Mouse (Mus musculus): ENCODE data around the gene Stard5. TPM values are rescaled to one million over a fixed set of nuclear protein-coding genes. Genes with fewer than 3 reads are reported as not detected.

The Stard5 gene
- total RNA-seq, 2 experiments from 2014 or later = 15.7 to 16.3 TPM

DNA sequence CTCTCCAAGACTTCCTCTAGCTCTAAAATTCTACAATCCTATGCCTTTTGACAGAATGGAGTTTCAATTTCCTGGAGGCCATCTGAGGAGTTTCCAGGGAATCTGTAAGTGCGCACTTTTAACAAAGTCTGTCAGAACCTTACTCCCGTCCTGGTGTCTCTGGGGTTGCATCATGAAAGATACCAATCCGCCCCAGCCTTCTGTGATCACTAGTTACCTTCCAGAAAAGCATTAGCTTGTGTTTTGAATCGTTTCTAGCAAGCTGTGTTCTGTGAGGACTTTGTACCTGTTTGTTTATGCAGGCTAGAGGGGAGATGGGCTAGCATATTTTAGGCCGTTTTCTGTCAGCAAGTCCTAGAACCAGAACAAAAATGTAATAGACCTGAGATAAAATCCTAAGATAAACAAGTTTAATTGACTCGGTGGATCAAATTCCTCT lies 942 bp downstream of the Stard5 start:
- DNase-seq (ENCODE audit: low spot score in 2 of 2) = no peak

DNA sequence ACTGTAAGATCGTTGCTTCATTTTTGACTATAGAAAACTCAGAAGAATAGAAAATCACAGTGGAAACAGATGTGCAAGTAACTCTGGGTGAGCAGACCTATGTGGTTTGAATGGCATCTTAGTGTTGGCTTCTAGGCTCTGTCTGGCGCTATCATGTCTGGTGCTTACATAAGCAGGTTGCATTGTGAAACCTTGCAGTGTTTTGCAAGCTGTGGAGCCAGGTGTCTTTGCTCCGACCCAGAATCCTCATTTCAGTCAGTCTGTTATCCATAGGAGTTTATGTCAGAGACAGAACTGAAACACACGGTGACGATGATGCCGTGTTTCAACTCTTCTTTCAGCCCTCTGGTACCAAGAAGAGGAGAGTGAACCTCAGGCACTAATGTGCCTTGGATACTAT lies 2.1 kb downstream of the Stard5 start:
- DNase-seq (ENCODE audit: low spot score in 2 of 2) = peak in 1 of 2 experiments; percentile 48

DNA sequence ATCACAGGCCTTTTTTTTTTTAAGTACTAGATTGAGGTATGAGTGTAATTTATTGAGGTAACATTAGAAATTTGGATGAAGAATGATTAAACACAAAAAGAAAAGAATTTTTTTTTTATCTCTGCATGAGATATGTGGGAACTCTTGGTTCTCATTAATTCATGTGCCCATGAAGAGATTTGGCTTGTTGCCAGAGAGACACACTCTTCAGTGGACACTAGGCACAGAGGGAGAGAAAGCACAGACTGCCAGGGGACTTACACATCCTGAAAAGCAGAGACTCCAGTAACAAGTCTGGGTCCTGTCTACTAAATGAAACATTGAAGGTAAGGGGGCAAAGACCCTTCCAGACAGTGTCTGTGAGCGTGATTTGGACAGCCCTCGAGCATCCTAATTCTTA lies 4.0 kb downstream of the Stard5 start:
- DNase-seq (ENCODE audit: low spot score in 2 of 2) = no peak

DNA sequence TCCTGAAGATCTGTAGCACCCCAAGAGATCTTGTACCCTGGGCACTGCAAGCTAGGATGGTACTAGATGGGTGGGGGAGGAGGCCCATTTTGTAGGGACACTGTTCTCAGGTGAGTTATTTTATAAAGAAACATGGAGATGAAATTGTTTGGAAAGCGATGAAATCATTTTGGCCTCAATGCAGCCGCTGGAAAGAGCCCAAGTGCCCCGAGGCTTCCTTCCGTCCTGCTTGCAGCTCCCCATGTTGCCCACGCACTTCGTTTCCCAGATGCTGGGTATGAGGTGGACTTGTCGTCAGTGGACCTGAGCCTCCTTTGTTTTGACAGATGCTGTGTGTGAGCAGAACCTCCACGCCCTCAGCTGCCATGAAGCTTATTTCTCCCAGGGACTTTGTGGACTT lies 4.7 kb downstream of the Stard5 start:
- DNase-seq (ENCODE audit: low spot score in 2 of 2) = no peak

DNA sequence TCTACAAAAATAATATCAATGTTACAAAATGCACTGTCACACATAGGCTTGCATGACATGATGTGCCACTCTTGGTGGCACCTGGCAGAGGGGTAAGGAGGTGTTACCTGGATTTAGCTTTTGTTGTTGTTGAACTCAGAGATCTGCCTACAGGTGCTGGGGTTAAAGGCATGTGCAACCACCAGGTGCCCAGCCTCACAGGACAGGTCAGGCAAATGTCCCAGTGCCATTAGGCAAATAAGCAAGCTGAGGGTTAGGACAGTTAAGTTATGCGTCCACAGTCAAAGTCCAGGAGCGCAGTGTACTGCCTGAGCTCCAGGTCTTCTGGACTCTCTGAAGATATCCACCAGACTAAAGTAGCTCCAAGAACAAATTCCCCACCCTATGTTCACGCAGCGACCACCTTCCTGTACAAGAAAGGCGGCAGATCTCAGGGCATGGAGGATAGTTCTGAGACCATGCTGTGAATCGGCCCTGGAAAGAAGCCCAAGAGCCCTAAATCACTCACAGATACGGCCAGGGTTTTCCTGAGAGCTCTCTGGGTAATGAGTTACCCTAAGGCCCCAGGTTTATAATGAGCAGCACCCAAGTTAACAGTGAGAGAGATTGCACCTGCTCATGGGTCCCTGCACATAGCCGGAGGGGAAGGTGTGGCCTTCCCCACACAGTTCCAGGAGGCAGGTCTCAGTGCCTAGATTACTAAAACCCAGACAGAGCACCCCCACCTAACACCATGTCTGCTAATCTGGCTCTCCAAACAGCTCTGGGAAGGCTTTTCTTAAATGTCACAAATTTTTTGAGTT lies 6.2 kb downstream of the Stard5 start:
- no peak for DNase-seq (ENCODE audit: low spot score in 2 of 2)

DNA sequence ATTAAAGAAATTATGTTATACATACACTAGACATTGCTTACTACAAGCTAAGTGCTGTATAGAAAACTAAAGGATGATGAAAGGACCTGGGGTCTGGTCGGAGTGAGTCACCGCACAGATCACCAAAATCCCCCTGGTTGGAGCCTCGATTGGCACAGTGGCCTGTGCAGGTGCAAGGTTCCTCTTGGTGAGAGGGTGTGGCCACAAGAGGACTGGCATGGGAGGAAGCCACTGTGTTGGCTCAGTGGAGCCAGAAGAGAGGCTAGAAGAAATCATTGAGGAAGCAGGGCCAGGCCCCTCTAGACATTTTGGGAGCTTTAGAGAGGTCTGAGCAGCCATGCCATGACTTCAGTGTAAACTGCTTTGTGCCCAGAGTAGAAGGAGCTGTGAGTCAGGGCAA lies 7.3 kb downstream of the Stard5 start:
- no peak for DNase-seq (ENCODE audit: low spot score in 2 of 2)

DNA sequence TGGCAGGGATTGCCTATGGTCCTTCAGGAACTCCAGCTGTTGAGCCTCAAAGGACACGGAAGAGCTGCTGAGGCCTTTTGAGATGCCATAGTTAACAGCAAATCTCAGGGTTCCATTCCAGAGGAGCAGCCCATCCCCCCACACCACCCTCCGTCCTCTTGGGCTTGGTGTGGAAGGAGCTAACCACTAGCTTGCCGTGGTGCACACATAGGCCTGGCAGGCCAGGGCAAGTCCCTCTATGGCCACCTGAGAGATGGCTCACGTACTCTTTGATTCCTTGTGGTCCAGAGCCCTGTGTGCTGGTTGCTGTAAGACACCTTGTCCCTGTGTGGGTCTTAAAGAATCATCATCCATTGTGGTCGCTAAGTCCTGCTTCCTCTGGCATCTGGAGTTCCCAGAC lies 8.8 kb downstream of the Stard5 start:
- no peak for DNase-seq (ENCODE audit: low spot score in 2 of 2)

DNA sequence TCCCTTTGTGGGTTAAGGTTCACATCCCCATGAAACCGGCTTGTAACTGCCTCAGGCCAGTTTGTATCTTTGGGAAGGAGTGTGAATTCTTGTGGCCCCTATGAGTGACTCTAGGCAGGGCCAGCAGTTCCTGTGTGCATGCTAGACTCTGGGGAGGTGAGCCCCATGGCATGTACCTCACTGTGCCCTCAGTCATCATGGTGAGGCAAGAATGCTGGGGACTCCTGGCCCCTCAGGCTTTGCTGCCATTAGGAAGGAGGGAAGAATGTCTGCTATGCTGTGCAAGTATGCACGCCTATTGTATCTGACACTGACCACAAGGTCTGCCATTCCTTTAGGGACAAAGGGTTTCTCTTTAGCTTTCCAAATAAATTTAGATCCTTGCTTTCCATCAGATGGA lies 9.4 kb downstream of the Stard5 start:
- no peak for DNase-seq (ENCODE audit: low spot score in 2 of 2)

DNA sequence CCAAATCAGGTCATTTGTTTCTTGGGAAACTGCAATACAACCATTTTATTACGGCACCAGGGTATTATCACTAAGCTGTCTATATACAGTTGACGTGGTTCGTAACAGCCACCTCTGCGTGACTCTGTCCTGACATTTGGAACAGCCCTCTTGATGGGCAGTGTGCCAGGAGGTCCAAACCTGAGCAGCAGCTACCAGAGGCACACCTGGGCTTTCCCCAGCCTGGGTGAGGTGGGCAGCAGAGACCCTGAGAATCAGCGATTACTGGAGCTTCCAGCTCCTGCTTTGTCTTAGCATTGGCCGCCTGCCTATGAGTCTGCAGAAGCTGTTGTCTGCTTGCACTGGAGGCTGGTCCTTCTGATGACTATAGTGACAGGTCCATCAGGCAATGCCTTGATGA lies 11.8 kb downstream of the Stard5 start:
- no peak for DNase-seq (ENCODE audit: low spot score in 2 of 2)

DNA sequence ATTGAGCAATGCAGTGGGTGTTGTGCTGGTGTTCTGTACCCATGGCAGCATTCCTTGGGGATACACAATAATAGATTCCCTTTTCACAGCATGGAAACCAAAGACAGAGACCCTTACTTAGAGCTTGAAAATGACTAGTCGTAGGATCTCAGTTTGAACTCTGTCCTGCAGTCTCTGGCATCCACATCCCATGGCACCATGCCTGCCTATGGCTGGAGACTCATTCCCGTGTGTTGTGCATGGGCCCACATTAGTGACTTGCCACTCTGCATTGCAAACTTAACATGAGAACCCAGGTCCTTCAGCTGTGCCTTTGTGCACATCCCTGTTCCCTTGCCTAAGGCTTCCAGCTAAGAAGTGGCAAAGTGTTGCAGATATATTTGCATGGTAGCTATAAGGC lies 13.0 kb downstream of the Stard5 start:
- DNase-seq (ENCODE audit: low spot score in 2 of 2) = no peak

DNA sequence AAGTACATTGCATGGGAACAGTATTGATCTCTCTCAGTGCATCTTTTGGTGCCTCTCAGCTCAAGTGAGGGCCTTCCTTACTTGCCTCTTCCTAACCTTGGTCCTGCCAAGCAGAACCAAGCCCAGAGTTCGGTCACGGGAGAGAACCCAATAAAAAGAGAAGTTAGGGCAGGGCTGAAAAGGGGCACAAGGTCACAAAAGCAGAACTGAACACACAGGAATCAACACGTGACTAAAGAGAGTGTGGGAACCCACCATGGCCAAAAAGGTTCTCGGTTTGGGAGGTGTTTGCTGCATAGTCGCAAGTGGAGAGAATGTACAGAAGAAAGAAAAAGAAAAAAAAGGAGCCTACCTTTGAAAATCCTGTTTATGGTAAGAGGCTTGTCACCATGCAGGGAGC lies 13.7 kb downstream of the Stard5 start:
- DNase-seq (ENCODE audit: low spot score in 2 of 2) = no peak

DNA sequence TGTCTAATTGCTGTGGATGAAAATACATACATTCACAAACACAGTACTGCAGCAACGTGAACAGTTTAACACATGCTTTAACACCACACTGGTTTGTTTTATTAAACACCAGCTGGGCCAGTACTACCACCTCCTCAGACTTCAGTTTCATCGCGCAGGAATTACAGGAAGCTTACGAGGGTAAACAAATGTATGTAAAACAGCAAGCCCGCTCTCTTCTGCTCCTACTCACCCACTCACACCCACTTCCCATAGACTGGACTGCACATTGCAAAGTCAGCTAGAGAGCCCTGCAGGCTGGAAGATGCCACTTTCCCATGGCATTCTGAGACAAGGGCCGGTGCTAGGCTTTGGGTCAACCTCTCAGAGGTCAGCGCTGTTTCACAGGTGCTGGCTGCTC lies 17.0 kb downstream of the Stard5 start:
- DNase-seq (ENCODE audit: low spot score in 2 of 2) = no peak

DNA sequence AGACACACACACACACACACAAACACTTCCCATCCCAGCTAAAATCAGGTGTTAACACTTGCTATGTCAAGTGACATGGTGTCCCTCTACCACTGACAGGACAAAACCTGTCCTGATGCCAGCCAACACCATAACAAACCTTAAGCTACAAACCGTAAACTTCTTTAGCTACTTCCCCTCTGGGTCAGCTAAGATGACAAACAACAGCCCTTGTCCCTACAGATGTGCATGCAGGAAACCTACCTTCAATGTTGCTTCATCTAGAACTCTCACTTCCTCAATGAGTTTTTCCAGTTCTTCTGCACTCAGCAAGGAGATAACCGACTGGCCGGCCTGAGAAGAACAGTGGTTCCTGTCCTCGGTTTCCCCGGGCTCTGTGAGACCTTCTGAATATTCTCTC lies 18.9 kb downstream of the Stard5 start:
- DNase-seq (ENCODE audit: low spot score in 2 of 2) = no peak

DNA sequence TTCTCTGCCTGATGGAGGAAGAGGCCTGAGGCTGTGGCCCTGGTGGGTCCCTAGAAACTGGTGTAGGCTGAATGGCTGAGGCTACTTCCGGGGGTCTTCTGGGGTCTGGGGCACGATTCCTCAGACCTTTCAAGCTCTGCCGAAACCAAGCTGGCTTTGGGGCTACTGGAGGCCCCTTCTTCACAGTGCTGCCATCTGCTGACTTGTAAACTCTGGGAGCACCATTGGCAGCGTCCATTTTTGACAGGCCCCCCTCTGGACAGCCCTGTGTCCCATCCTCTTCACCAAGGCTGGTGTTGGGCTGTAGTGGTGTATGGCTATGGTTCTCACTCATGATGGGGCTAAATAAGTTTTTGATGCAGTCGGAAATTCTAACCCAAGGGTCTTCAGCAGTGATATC lies 20.7 kb downstream of the Stard5 start:
- DNase-seq (ENCODE audit: low spot score in 2 of 2) = no peak

DNA sequence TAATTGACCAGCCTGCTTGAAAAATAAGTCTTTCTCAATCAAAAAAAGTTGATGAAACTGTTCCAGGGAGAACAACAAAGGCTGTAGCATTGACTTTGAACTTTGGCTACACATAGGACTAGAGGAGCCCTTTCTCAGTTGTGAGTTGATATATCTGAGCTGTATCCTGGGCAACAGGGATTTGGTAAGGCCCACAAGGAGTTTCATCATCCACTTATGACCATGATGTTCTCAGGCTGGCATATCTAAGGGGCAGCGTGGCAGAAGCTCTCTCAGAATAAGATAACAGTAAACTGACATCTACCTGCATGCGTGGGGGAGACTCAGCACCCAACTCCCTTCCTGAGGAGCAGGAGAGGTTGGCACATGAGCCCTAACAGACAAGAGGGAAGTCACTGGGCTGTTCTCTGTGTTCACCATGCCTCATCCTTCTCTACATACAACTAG lies 21.9 kb downstream of the Stard5 start:
- no peak for DNase-seq (ENCODE audit: low spot score in 2 of 2)

DNA sequence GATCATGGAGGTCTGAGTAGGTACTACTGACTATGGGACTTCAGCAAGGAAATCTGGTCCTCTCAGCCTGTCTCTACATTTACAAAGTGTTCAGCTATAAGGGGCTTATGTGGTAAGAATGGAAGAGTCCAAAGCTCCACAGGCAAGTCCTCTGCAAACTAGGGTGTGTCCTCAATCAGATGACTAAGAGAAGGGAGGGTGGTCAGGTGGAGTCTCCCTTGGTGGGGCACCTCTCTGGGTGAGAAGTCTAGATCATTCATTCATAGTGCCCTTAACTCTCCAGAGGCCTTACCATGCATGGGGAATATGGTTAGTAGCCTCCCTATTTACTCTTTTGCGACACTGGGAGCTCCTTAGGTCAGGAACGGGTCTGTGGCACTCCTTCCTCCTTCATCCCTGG lies 22.4 kb downstream of the Stard5 start:
- DNase-seq (ENCODE audit: low spot score in 2 of 2) = no peak

DNA sequence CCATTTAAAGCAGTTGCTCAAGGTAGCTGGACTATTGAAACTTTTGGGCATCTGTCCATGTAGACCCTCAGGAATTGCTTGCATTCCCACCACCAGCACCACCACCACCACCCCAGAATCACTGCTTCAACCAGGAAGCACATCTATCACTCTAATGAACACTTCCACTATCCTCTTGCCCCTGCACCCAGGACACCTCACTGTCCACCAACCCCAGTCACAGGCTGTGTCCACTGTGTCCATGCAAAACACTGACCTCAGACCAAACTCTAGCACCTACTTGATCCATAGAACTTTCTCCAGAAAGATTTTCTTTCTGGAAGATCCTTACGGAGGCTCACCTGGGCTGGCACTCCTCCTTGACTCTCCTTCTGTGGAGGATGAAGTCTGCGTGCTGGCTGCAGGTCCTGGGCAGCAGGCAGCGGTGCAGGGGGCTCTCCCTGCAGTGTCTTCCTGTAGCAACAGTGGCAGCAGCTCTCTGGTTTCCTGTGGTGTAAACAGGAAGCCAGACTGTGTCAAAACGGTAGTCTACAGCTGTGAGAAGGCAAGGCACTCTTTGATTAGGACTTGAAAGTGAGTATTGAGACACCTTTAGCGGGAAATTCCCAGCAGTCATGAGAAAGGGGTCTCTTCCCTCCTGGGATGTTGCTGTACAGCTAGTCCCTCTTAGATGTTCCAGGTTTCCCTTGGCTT lies 23.3 kb downstream of the Stard5 start:
- no peak for DNase-seq (ENCODE audit: low spot score in 2 of 2)

DNA sequence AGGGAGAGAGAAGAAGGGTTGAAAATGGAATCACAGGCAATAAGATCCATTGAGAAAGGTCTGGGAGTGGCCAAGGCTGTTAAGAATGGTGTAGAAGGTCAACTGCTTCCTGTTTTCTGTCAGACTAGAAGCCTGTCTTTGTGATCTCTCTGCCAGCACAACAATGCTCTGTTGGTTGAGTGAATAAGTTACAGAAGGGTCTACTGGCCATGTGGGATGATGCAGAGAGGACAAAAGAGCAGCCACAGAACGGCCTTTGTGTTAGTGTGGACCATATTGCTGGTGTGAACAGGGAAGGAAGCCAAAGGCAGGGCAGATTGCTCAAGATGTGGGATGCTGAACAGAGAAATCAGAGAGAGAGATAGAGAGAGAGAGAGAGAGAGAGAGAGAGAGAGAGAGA lies 27.0 kb downstream of the Stard5 start:
- DNase-seq (ENCODE audit: low spot score in 2 of 2) = no peak

DNA sequence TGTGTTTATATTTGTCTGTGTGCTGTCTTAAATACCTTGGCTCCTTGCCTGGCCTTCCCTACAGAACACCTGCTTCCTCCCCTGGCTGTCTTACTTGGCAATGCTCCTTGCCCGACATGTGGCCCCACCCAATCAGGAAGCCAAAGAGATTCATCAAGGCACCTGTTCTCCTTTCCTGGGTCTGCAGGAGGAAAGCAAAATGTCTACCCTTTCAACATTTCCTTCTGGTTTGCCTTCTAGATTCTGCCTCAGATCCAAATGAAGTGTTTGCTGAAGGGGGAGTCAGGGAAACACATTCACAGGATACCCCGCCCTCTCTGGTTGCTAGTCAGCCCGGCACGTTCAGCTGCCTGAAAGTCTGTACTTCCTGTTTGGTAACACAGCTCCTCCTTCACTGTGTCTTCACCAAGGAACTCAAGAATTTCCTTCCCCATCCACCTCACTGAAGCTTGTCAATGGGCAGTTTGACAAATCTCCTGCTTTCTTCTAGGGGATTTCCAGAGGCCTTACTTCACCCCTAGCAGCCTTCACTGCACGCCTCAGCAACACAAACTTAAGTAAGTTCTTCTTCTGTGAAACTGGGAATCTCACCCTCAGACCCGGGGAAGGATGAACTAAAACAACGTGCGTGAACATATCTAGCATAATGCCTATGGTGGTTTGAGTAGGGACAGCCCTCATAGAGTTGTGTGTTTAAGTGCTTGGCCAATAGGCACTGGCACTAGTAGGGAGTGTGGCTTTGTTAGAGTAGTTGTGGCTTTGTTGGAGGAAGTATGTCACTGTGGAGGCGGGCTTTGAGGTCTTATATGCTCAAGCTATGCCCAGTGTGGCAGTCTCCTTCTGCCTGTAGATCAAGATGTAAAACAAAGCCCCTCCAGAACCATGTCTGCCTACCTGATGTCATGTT lies 27.7 kb downstream of the Stard5 start:
- DNase-seq (ENCODE audit: low spot score in 2 of 2) = no peak

DNA sequence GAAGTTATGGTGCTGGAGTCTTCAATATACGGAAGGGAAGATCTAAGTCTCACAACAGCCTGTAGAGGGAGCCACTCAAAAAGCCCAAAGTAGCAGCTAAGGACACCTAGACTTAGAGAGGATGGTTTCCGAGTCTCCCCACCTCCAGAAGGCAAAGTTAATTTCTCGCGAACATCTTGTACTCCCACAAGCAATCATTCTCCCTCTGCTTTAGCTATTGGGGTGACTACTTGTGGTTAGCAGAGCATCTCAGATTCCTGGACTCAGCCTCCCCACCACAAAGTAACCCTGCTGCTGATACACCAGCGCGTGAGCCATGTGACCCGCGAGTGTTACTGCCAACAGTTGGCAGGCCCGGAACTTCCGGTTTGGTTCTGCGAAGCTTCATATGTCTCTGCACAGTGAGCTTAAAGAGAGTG lies 28.5 kb downstream of the Stard5 start:
- DNase-seq (ENCODE audit: low spot score in 2 of 2) = peak in 1 of 2 experiments; percentile 57

DNA sequence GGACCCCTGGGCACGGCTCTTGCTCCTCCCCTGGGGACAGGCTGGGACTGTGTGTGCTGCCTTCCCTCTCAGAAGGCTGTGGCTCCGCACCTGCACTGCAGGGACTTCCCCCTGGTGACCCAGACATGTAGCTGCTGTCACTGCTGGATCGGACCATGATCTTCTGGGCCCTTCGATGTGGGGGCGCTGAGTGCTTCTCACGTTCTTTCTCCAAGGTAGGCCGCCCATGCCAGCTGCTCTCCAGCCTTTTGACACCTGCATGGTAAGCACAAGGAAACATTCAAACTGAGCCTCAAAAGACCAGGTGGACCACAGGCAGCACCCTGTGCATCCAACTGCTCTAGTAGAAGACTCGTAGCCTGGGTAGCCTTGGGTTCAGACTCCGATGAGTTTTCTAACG lies 29.3 kb downstream of the Stard5 start:
- DNase-seq (ENCODE audit: low spot score in 2 of 2) = no peak

DNA sequence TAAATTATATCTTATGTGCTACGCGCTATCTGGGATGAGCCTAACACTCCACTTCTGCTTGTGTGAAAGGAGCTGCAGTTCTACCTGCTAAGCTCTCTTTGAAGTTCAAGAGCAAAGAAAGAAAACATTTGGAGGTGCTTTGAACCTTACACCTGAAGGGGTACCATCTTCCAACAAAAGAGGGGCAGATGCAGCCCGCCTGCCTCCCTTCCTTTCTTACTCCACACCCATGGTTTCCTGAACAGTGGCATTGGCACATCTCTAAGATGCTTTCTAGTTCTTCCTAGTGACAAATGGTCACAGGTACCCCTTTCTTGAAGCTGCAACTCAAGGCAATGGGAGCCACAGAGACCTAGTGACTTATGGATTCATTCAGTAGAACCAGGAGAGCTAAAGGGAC lies 30.0 kb downstream of the Stard5 start:
- no peak for DNase-seq (ENCODE audit: low spot score in 2 of 2)

All from layer of hippocampus, adult 18-20 months (tissue).